Mouse (Mus musculus) hindbrain, embryonic 16.5 days (tissue): ENCODE measurements at regions not wholly inside any gene's neighbourhood (a gene's known extent, or its start where the extent isn't known, plus 50 kb on each side); places are given as distances from the start of the nearest gene placed in this dataset.

ENCODE experiments used
- ATAC-seq: fragments of 200-750 bp; cut with Nextera tagmentation; 2 replicates; pipeline ENCODE4 v1.8.0; 2017; ENCODE audit warnings: moderate TSS enrichment, moderate library complexity
- H3K27ac ChIP-seq: fragments of 300-500 bp; sonication (generic); 2 replicates; pipeline ENCODE4 v1.5.1; 2014; ENCODE audit warnings: low read depth, mild to moderate bottlenecking, control low read depth, low read length, moderate library complexity
- H3K27me3 ChIP-seq: fragments of 300-500 bp; sonication (generic); replicated peaks from 2 replicates; pipeline ENCODE4 v1.6.1; 2014; ENCODE audit warnings: low read length; ENCODE audit not compliant: control insufficient read depth, insufficient read depth
- H3K36me3 ChIP-seq: fragments of 300-500 bp; sonication (generic); 2 replicates; pipeline ENCODE4 v1.6.1; 2014; ENCODE audit warnings: mild to moderate bottlenecking, low read length, moderate library complexity, mixed read lengths; ENCODE audit not compliant: control insufficient read depth, insufficient read depth
- H3K4me1 ChIP-seq: fragments of 300-500 bp; sonication (generic); 2 replicates; pipeline ENCODE4 v1.6.1; 2014; ENCODE audit warnings: low read depth, low read length; ENCODE audit not compliant: control insufficient read depth, insufficient read depth
- H3K4me2 ChIP-seq: fragments of 300-500 bp; sonication (generic); 2 replicates; pipeline ENCODE4 v1.6.1; 2014; ENCODE audit warnings: mild to moderate bottlenecking, low read length, control low read depth, moderate library complexity
- H3K4me3 ChIP-seq: fragments of 300-500 bp; sonication (generic); 2 replicates; pipeline ENCODE4 v1.5.1; 2014; ENCODE audit warnings: mild to moderate bottlenecking, low read length, control low read depth, moderate library complexity
- H3K9ac ChIP-seq: fragments of 300-500 bp; sonication (generic); 2 replicates; pipeline ENCODE4 v1.6.1; 2014; ENCODE audit warnings: low read depth, mild to moderate bottlenecking, control low read depth, low read length, moderate library complexity
- H3K9me3 ChIP-seq: fragments of 300-500 bp; sonication (generic); 2 replicates; pipeline ENCODE4 v1.6.1; 2014; ENCODE audit warnings: mild to moderate bottlenecking, low read length, moderate library complexity; ENCODE audit not compliant: control insufficient read depth
- WGBS: fragments of 180-500 bp; shearing (Covaris S2); extraction: QIAGEN DNeasy Blood & Tissue Kit; methylation state at CpG from one replicate; pipeline ENCODE4 v1.1.7; 2014; 5-methylcytosine and 5-hydroxymethylcytosine counted together

DNA sequence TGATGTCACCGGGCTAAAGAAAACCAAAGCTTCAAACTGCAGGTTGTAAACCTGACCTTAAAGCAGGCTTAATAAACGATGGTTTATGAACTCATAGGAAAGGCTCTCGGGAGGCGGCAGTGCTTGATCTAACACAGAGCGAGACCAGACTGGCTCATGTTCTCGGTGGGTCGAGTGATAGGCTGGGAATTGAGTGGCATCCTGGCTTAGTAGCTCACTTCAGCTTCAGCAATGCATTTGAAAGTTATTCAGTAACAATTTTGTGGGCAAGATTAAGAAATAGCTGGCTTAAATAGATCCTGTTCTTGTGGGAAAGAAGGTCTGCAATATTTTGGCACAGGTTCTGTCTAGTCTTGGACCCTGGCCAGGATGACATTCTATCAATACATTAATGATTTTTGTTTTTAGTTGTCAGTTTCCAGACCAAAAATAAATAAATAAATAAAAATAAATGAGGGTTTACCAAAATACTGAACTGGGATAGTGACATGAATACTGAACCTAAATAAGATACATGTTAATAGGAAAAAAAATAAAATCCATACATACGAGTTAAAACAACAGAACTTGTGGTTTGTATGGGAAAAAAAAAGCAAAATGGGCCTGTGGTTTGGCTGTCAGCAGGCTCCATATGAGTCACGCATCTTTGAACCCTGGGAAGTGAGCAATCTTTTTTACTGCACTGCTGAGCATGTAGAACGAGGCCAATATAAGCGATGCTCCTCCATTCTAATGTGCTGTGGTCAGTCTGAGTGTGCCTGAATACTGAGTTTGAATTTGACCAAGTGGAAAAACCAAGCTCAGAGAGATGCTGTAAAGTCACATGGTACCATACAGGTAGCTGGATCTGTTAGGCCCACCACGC is 68.7 kb upstream of the Ddit4l start:
- H3K4me1 ChIP-seq = peaks cover 5% of the 10 kb centered on the region
- H3K9me3 ChIP-seq = no peaks in the 10 kb centered on the region
- H3K27ac ChIP-seq = no peak overlapping the region
- no peaks in the 10 kb centered on the region for H3K36me3 ChIP-seq
- no peak overlapping the region; the same call in 1 of the 2 replicates for H3K9ac ChIP-seq
- H3K4me2 ChIP-seq = no peak overlapping the region
- H3K27me3 ChIP-seq = no peaks in the 10 kb centered on the region; the same call in 1 of the 2 replicates
- 79% methylated on average over 12 of the region's 12 CpGs for WGBS
- no peak for ATAC-seq
- H3K4me3 ChIP-seq = no peak overlapping the region

DNA sequence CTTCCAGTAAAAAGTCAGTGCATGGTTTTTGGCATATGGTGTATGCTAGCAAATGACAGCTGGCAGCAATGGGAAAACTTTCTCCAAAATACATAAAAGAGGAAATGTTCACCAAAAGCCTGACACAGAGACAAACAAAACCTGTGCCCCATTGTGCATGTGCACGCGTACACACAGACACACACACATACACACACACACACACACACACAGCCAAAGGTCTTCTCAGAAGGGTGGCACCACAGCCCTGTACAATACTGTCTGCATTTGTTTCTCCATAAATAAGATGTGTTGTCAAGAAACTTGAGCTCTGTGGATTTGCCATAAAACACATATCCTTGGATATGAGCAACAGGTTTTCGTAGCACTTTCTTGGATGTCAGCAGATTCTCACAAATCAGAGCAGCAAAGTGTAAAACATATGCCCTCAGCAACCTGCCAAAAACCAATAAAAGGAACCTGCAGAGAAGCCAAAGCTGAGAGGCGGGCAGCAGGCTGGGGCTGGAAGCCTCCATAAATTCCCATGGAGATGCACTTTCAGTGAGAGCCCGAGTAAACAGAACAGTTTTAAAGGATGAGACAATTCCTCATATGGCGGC is 60.5 kb upstream of the Ddit4l start:
- Histone ChIP-seq H3K4me3 (no peak overlapping the region), H3K9me3 (no peaks in the 10 kb centered on the region), H3K9ac (no peak overlapping the region), H3K4me2 (no peak overlapping the region), H3K4me1 (peaks cover 3% of the 10 kb centered on the region), H3K27me3 (no peaks in the 10 kb centered on the region), H3K27ac (no peak overlapping the region), H3K36me3 (no peaks in the 10 kb centered on the region)
- 54% methylated on average over 6 of the region's 6 CpGs for WGBS
- peak; percentile 71; the same call in 1 of the 2 replicates for ATAC-seq

- no peak for ATAC-seq
- H3K4me2 ChIP-seq = no peak overlapping the region
- WGBS = 67% methylated on average over 2 of the region's 2 CpGs
Measured at GRCm38 (mm10) chr3:137561986-137562385, 59.4 kb upstream of the Ddit4l start.

GRCm38 (mm10) chr3:137563541-137564080 is 57.8 kb upstream of the Ddit4l start:
- no peak overlapping the region for H3K4me3 ChIP-seq
- no peaks in the 10 kb centered on the region for H3K27me3 ChIP-seq
- H3K36me3 ChIP-seq = no peaks in the 10 kb centered on the region
- no peak overlapping the region for H3K9ac ChIP-seq
- no peaks in the 10 kb centered on the region for H3K9me3 ChIP-seq
- 76% methylated on average over 6 of the region's 6 CpGs for WGBS
- H3K4me1 ChIP-seq = peaks cover 3% of the 10 kb centered on the region
- H3K27ac ChIP-seq = no peak overlapping the region
- H3K4me2 ChIP-seq = no peak overlapping the region
- ATAC-seq = no peak

More at GRCm38 (mm10) chr3:137561986-137562385, 59.4 kb upstream of the Ddit4l start:
- Histone ChIP-seq H3K9me3 (no peaks in the 10 kb centered on the region), H3K4me3 (no peak overlapping the region), H3K27me3 (no peaks in the 10 kb centered on the region), H3K4me1 (peaks cover 3% of the 10 kb centered on the region), H3K36me3 (no peaks in the 10 kb centered on the region), H3K9ac (no peak overlapping the region), H3K27ac (no peak overlapping the region)

DNA sequence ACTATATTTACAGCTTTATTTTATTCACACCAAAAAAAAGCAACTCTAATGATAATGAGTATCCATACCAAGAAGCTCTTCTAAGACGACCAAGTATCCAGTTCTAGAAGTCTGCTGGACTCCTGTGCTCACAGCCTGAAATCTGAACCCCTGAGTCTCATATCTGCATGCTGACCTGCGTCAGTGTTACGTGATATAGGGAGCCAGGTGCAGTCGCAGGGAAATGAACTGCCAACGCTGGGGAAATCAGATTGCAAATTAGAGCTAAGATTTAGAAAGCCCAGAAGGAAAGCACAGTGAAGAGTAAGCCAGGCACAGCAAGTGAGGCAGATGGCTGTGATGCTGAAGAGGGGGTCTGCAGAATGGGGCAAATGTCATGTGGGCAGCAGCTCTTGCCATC is 57.1 kb upstream of the Ddit4l start:
- Histone ChIP-seq H3K9ac (no peak overlapping the region), H3K27me3 (no peaks in the 10 kb centered on the region), H3K9me3 (no peaks in the 10 kb centered on the region), H3K4me2 (no peak overlapping the region), H3K4me3 (no peak overlapping the region), H3K4me1 (peaks cover 3% of the 10 kb centered on the region), H3K36me3 (no peaks in the 10 kb centered on the region), H3K27ac (no peak overlapping the region)
- ATAC-seq = no peak
- WGBS = 65% methylated on average over 5 of the region's 5 CpGs

GRCm38 (mm10) chr3:137568580-137569313 is 52.7 kb upstream of the Ddit4l start:
- 81% methylated on average over 2 of the region's 2 CpGs for WGBS
- Histone ChIP-seq H3K4me2 (no peak overlapping the region), H3K27me3 (no peaks in the 10 kb centered on the region), H3K9ac (no peak overlapping the region), H3K36me3 (no peaks in the 10 kb centered on the region), H3K4me3 (no peak overlapping the region), H3K4me1 (no peaks in the 10 kb centered on the region), H3K27ac (no peak overlapping the region), H3K9me3 (no peaks in the 10 kb centered on the region)
- ATAC-seq = no peak
